Mouse (Mus musculus): ENCODE data around the gene Nudt5. TPM values are rescaled to one million over a fixed set of nuclear protein-coding genes. Genes with fewer than 3 reads are reported as not detected.

Gene Nudt5
- total and polyA plus RNA-seq, 3 experiments: 20.7 to 118 (median 91.0) TPM

- H3K4me1 ChIP-seq (ENCODE audit: insufficient read depth, low read depth, low read length): no peaks in the 10 kb centered on the region
- DNase-seq (ENCODE audit: low spot score) (no peak), ATAC-seq (ENCODE audit: extremely low read depth, insufficient number of reproducible peaks, low FRiP score, poor library complexity, severe bottlenecking) (no peak)
These were observed 66.6 kb downstream of the Nudt5 start for GRCm38 (mm10) chr2:5911282-5911965.

More at GRCm38 (mm10) chr2:5911282-5911965, 66.6 kb downstream of the Nudt5 start:
- Histone ChIP-seq H3K36me3 (replicated peaks) (no peaks in the 10 kb centered on the region), H3K9me3 (replicated peaks) (no peaks in the 10 kb centered on the region), H3K27me3 (ENCODE audit: insufficient read depth, low read length) (peaks cover 24% of the 10 kb centered on the region), H3K4me3 (ENCODE audit: low read depth, low read length) (no peak overlapping the region)
- TF ChIP-seq POLR2AphosphoS5 (IDR thresholded peaks at IDR 0.05; ENCODE audit: insufficient replicate concordance, low read depth, low read length) (no peak), GATA1 (IDR thresholded peaks at IDR 0.05; ENCODE audit: borderline replicate concordance, low read length) (no peak), TAL1 (conservative IDR thresholded peaks at IDR 0.05; ENCODE audit: low read depth, low read length) (no peak), CTCF (IDR thresholded peaks at IDR 0.05; ENCODE audit: low read depth, low read length) (no peak), GATA2 (IDR thresholded peaks at IDR 0.05; ENCODE audit: borderline replicate concordance, low read depth, low read length) (no peak)

Other genes with a start within 250 kb of the Nudt5 start
- 6.8 TPM in 2 replicates for gene Camk1d, start 130.5 kb upstream of the Nudt5 start, total RNA-seq (2014; fragmentation: Nextera tagmentation)
- 10.8 and 15.5 TPM in 2 replicates for gene Camk1d, start 130.5 kb upstream of the Nudt5 start, total RNA-seq (2017)
- gene Camk1d, start 130.5 kb upstream of the Nudt5 start, polyA plus RNA-seq (2012): 2.6 and 2.8 TPM in 2 replicates
- gene Cdc123, start 145 bp downstream of the Nudt5 start, total RNA-seq (2014; fragmentation: Nextera tagmentation): 136 and 171 TPM in 2 replicates
- 153 and 190 TPM in 2 replicates for gene Cdc123, start 145 bp downstream of the Nudt5 start, total RNA-seq (2017)
- gene Cdc123, start 145 bp downstream of the Nudt5 start, polyA plus RNA-seq (2012): 97.6 and 102 TPM in 2 replicates
- gene Gm13199, start 17.9 kb downstream of the Nudt5 start, total RNA-seq (2014; fragmentation: Nextera tagmentation): 5.0 TPM in 1 of 2 replicates, not detected in the other
- 0.82 and 1.0 TPM in 2 replicates for gene Gm13199, start 17.9 kb downstream of the Nudt5 start, total RNA-seq (2017)
- gene Gm13199, start 17.9 kb downstream of the Nudt5 start, polyA plus RNA-seq (2012): 0.13 TPM in 1 of 2 replicates, not detected in the other
- gene Sec61a2, start 50.4 kb downstream of the Nudt5 start, total RNA-seq (2014; fragmentation: Nextera tagmentation): 116 and 120 TPM in 2 replicates
- gene Sec61a2, start 50.4 kb downstream of the Nudt5 start, total RNA-seq (2017): 36.4 and 46.5 TPM in 2 replicates
- gene Sec61a2, start 50.4 kb downstream of the Nudt5 start, polyA plus RNA-seq (2012): 2.5 and 2.9 TPM in 2 replicates
- not detected in 2 replicates for gene Dhtkd1, start 97.8 kb downstream of the Nudt5 start, total RNA-seq (2014; fragmentation: Nextera tagmentation)
- gene Dhtkd1, start 97.8 kb downstream of the Nudt5 start, total RNA-seq (2017): 0.11 TPM in 1 of 2 replicates, not detected in the other
- gene Dhtkd1, start 97.8 kb downstream of the Nudt5 start, polyA plus RNA-seq (2012): 0.02 TPM in 1 of 2 replicates, not detected in the other
- 46.0 and 48.8 TPM in 2 replicates for gene Upf2, start 106.5 kb downstream of the Nudt5 start, total RNA-seq (2014; fragmentation: Nextera tagmentation)
- 22.0 and 27.9 TPM in 2 replicates for gene Upf2, start 106.5 kb downstream of the Nudt5 start, total RNA-seq (2017)
- gene Upf2, start 106.5 kb downstream of the Nudt5 start, polyA plus RNA-seq (2012): 4.7 and 6.2 TPM in 2 replicates

Measured in G1E (cell line).